Mouse (Mus musculus) limb, embryonic 12.5 days (tissue): ENCODE results near the gene Hist1h2bf. TPM values are rescaled to one million over a fixed set of nuclear protein-coding genes. Genes with fewer than 3 reads are reported as not detected.

Source experiments
- ATAC-seq: fragments of 200-750 bp; cut with Nextera tagmentation; 2 replicates; pipeline ENCODE4 v1.8.0; 2017; ENCODE audit warnings: low read depth, moderate TSS enrichment; ENCODE audit not compliant: insufficient number of reproducible peaks, insufficient read depth, low FRiP score, low TSS enrichment
- H3K27ac ChIP-seq: fragments of 300-500 bp; sonication (generic); 2 replicates; pipeline ENCODE4 v1.5.1; 2016; ENCODE audit warnings: mild to moderate bottlenecking, moderate library complexity
- H3K27me3 ChIP-seq: fragments of 300-500 bp; sonication (generic); 2 replicates; pipeline ENCODE4 v1.6.1; 2016; ENCODE audit warnings: mild to moderate bottlenecking, moderate library complexity
- H3K36me3 ChIP-seq: fragments of 300-500 bp; sonication (generic); 2 replicates; pipeline ENCODE4 v1.6.1; 2016; ENCODE audit warnings: mild to moderate bottlenecking, moderate library complexity
- H3K4me1 ChIP-seq: fragments of 300-500 bp; sonication (generic); replicated peaks from 2 replicates; pipeline ENCODE4 v1.6.1; 2016
- H3K4me2 ChIP-seq: fragments of 300-500 bp; sonication (generic); 2 replicates; pipeline ENCODE4 v1.6.1; 2016; ENCODE audit warnings: mild to moderate bottlenecking, moderate library complexity
- H3K4me3 ChIP-seq: fragments of 300-500 bp; sonication (generic); replicated peaks from 2 replicates; pipeline ENCODE4 v1.5.1; 2016; ENCODE audit warnings: mild to moderate bottlenecking
- H3K9ac ChIP-seq: fragments of 300-500 bp; sonication (generic); replicated peaks from 2 replicates; pipeline ENCODE4 v1.6.1; 2016; ENCODE audit warnings: mild to moderate bottlenecking, moderate library complexity
- H3K9me3 ChIP-seq: fragments of 300-500 bp; sonication (generic); 2 replicates; pipeline ENCODE4 v1.6.1; 2016; ENCODE audit warnings: mild to moderate bottlenecking, moderate library complexity
- WGBS: fragments of 180-500 bp; shearing (Covaris S2); methylation state at CpG from one replicate; pipeline ENCODE4 v1.1.7; 2016; 5-methylcytosine and 5-hydroxymethylcytosine counted together
- microRNA-seq: library from miRNA; unstranded; fragments of <30 nt; microRNA quantifications from one replicate; pipeline ENCODE4, GENCODE M21; 2017
- polyA plus RNA-seq: library from polyadenylated mRNA; unstranded; fragments of >200 nt; fragmentation: Nextera tagmentation; extraction: Ambion mirVana; gene quantifications from 2 replicates; pipeline ENCODE4 v1.2.1, GENCODE M21; 2016

Gene Hist1h2bf
- polyA plus RNA-seq, 1 experiment from 2014 or later, result 21.2 TPM

DNA sequence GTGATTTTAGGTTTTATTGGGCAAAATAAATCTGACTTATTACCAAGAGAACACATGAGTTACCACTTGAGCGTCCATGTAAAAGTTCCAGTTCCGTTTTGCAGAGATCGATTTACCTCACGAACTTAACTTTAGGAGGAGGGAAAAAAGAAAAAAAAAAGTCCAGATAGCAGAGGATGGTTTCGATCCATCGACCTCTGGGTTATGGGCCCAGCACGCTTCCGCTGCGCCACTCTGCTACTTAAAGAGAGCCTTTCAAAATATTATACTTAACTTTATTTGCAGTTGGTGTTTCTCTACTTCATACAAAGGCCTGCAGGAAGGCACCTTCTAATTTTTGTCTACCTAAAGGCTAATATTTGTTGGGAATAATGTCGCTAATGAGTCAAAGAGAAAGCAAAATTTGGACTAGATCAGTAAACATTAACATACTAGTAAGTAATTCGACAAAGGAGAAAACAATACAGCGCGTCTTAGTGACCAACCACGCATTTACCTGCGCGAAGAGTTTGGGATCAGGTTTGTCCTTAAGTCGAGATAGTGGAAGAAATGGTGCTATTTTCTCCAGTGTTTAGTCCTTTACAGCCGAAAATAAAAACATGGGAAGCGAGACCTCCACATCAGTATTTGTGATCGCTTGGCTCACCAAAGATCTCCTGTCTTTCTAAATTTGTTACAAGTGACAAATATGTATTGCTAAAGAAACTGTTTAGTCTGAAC, 43.7 kb downstream of the Hist1h2bf start:
- peak overlapping the region; percentile 50 for H3K4me3 ChIP-seq

DNA sequence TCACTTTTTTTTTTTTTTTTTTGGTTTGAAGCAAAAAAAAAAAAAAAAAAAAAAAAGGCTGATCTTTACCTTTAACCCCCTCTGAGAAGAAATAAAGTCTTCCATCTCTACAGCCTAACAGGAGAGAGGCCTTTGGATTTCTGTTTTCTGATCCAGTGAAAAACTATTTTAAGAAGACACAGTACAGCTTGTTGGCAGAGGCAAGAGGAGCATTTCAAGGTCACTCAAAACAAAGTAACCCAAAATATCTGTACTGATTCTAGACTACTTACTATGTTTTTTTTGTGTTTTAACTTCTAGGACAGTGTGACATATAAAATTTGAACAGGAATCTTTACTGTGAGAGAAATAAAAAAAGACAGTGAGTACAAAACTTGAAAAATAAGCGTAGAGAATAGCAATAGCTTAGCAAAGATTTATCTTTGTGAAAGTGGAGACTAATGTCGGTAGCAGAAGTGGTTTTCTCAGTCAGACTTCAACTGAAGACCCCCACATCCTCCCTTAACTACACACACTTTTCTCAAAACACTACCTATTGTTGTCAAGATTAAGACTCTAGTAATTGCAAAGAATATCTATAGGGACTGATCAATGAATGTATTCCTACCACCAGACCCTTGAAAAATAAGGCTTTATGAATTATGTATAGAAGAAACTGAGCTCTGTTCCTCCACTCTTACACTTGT, 44.4 kb downstream of the Hist1h2bf start:
- Histone ChIP-seq H3K4me2 (peak overlapping the region; percentile 69), H3K27me3 (no peaks in the 10 kb centered on the region), H3K27ac (peak overlapping the region; percentile 98), H3K4me1 (peaks cover 28% of the 10 kb centered on the region), H3K9ac (peak overlapping the region; percentile 82), H3K36me3 (no peaks in the 10 kb centered on the region), H3K9me3 (no peaks in the 10 kb centered on the region), H3K4me3 (peak overlapping the region; percentile 50)
- ATAC-seq, result no peak
- 25% methylated on average over 2 of the region's 2 CpGs for WGBS

More for the DNA sequence above, 43.7 kb downstream of the Hist1h2bf start:
- Histone ChIP-seq H3K27me3 (no peaks in the 10 kb centered on the region), H3K4me2 (peak overlapping the region; percentile 69), H3K27ac (peak overlapping the region; percentile 98), H3K9me3 (no peaks in the 10 kb centered on the region), H3K4me1 (peaks cover 29% of the 10 kb centered on the region), H3K9ac (peak overlapping the region; percentile 82), H3K36me3 (no peaks in the 10 kb centered on the region)
- under 1% methylated on average over 20 of the region's 20 CpGs for WGBS
- ATAC-seq, result no peak

DNA sequence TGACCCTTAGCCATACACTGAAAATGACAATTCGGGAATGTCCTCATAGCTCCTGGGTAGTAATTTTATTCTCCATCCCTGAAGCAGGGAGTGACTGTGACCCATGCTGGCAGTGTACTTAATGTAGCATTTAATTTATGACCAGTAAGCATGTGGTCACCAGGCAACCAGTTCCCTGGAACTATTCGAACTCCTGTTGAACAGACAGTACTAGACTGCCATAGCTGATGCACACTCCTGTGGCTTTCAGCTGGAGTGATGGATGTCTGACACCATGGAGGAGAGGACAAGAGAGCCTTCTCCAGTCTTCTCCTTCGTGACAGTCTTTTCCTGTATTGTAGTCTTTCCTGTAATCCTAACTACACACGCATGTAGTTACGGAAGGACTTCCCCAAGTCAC, 45.0 kb downstream of the Hist1h2bf start:
- Histone ChIP-seq H3K4me2 (peak overlapping the region; percentile 69), H3K4me3 (peak overlapping the region; percentile 12)

DNA sequence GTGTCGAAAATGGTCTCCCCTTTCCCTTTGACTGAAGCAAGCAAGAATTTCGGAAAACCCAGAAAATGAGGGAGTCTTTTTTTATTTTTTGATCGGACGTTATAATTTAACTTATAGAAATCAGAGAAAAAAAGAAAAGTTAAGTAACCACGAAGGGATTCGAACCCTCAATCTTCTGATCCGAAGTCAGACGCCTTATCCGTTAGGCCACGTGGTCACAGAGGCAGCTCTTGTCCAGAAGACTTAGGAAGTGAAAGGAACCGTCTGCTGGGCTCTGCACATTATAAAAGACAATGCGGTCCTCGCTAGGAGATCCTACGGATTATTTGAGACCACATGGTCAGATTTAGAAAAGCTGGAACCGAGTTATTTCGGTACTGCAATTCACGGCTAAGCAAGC, 47.7 kb downstream of the Hist1h2bf start:
- no peaks in the 10 kb centered on the region for H3K9me3 ChIP-seq
- peaks cover 12% of the 10 kb centered on the region; the same call in 1 of the 2 replicates for H3K4me1 ChIP-seq
- no peaks in the 10 kb centered on the region for H3K36me3 ChIP-seq
- peak overlapping the region; percentile 39 for H3K4me3 ChIP-seq
- peak overlapping the region; percentile 57 for H3K4me2 ChIP-seq
- no peak for ATAC-seq
- no peaks in the 10 kb centered on the region for H3K27me3 ChIP-seq
- peak overlapping the region; percentile 31; the same call in 1 of the 2 replicates for H3K27ac ChIP-seq
- WGBS, result under 1% methylated on average over 17 of the region's 17 CpGs
- peak overlapping the region; percentile 32; the same call in 1 of the 2 replicates for H3K9ac ChIP-seq

More for the DNA sequence above, 45.0 kb downstream of the Hist1h2bf start:
- no peak overlapping the region for H3K9ac ChIP-seq
- WGBS, result 69% methylated on average over 5 of the region's 5 CpGs
- no peak for ATAC-seq
- H3K4me1 ChIP-seq, result peaks cover 25% of the 10 kb centered on the region
- 0 out of 2 replicates have a peak overlapping the region, but pooled peaks have one; percentile 7 for H3K27ac ChIP-seq
- no peaks in the 10 kb centered on the region for H3K9me3 ChIP-seq
- no peaks in the 10 kb centered on the region for H3K36me3 ChIP-seq
- no peaks in the 10 kb centered on the region for H3K27me3 ChIP-seq

DNA sequence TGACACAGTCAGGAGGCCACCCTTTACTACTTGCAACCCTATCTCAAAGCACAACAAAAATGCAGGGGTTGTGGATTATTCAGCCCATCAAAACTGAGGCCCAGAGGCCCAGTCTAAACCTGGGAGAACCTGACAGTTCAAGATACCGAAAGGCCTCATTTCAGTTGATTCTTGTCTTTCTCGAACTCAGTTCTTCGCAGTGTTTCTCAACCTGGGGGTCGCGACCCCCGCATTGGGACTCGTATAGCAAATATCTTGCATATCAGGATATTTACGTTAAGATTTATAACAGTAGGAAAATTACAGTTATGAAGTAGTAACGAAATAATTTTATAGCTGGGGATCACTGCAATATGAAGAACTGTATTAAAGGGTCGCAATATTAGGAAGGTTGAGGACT, 48.1 kb downstream of the Hist1h2bf start:
- no peak for ATAC-seq
- peaks cover 12% of the 10 kb centered on the region; the same call in 1 of the 2 replicates for H3K4me1 ChIP-seq

DNA sequence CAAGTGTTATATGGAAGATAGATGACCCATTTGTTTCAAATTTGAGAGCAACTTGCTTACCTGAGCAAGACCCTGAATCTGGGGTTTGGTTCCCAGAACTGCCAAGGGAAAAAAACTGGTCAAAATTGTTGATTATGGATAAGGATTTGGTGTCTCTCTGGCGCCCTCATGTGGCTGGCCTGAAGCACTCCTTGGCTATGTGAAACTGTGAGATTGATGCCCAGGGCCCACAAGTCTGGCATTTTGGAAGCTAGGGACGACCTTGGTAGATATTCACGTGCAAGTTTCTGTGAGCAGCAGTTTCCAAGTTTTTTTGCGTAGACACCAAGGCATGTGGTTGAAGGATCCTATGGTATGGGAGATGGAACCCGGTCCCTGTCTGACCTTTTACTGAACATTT, 49.3 kb downstream of the Hist1h2bf start:
- no peaks in the 10 kb centered on the region for H3K27me3 ChIP-seq
- no peaks in the 10 kb centered on the region for H3K9me3 ChIP-seq
- no peak overlapping the region for H3K27ac ChIP-seq
- no peaks in the 10 kb centered on the region for H3K36me3 ChIP-seq
- H3K4me2 ChIP-seq, result peak overlapping the region; percentile 9; the same call in 1 of the 2 replicates
- H3K4me3 ChIP-seq, result no peak overlapping the region
- ATAC-seq, result no peak
- H3K4me1 ChIP-seq, result peaks cover 12% of the 10 kb centered on the region; the same call in 1 of the 2 replicates
- H3K9ac ChIP-seq, result no peak overlapping the region
- 6% methylated on average over 5 of the region's 5 CpGs for WGBS

More for the DNA sequence above, 48.1 kb downstream of the Hist1h2bf start:
- Histone ChIP-seq H3K9ac (no peak overlapping the region; the same call in 1 of the 2 replicates), H3K27ac (no peak overlapping the region), H3K4me3 (peak overlapping the region; percentile 39), H3K4me2 (peak overlapping the region; percentile 57), H3K9me3 (no peaks in the 10 kb centered on the region), H3K36me3 (no peaks in the 10 kb centered on the region), H3K27me3 (no peaks in the 10 kb centered on the region)
- WGBS, result 2% methylated on average over 10 of the region's 10 CpGs

DNA sequence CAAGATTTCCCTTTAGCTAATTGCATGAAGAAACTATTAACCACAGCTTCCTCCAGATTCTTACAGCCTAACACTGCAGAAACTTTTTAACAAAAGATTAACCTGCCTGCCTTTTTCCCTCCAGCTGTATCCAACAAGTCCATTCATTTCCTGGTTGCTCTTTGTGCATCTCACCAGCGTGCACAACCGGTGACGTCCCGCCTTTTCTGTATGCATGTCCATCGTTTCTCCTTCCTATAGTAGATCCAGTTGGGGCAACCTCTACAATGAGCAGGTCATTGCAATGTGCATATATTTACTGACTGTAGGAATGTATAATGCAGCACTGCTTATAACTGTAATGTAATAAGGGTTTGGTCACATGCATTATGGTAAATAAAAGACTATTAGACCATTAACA, 50.0 kb downstream of the Hist1h2bf start:
- H3K9me3 ChIP-seq, result no peaks in the 10 kb centered on the region
- H3K36me3 ChIP-seq, result no peaks in the 10 kb centered on the region
- no peak overlapping the region for H3K9ac ChIP-seq
- 64% methylated on average over 5 of the region's 5 CpGs for WGBS
- H3K4me2 ChIP-seq, result no peak overlapping the region
- H3K27me3 ChIP-seq, result no peaks in the 10 kb centered on the region
- H3K4me1 ChIP-seq, result peaks cover 10% of the 10 kb centered on the region; the same call in 1 of the 2 replicates
- H3K27ac ChIP-seq, result no peak overlapping the region
- ATAC-seq, result no peak
- H3K4me3 ChIP-seq, result no peak overlapping the region

Small RNA genes within 50 kb of the gene (microRNA-seq; reads per million reads assigned to microRNA genes)
- gene Gm44297, result not detected
- gene Gm44359, result not detected
- not detected for gene Gm44394

Other genes with a start within 250 kb of the Hist1h2bf start
- 70.7 and 75.5 TPM in 2 replicates for gene Zfp322a, start 205.0 kb downstream of the Hist1h2bf start, polyA plus RNA-seq
- gene Abt1, start 150.3 kb downstream of the Hist1h2bf start, polyA plus RNA-seq, result 14.4 and 15.2 TPM in 2 replicates
- 0.10 and 0.12 TPM in 2 replicates for gene Btn1a1, start 108.3 kb downstream of the Hist1h2bf start, polyA plus RNA-seq
- gene Btn2a2, start 85.3 kb downstream of the Hist1h2bf start, polyA plus RNA-seq, result 1.8 and 1.9 TPM in 2 replicates
- gene Hist1h4h, start 43.1 kb downstream of the Hist1h2bf start, polyA plus RNA-seq, result 6.0 and 9.0 TPM in 2 replicates
- gene Hist1h2af, start 40.3 kb downstream of the Hist1h2bf start, polyA plus RNA-seq, result 9.8 and 16.3 TPM in 2 replicates
- gene Hist1h3g, start 38.8 kb downstream of the Hist1h2bf start, polyA plus RNA-seq, result 10.5 and 17.3 TPM in 2 replicates
- 1.4 TPM in 2 replicates for gene Hist1h2bh, start 30.8 kb downstream of the Hist1h2bf start, polyA plus RNA-seq
- gene Hist1h3f, start 30.1 kb downstream of the Hist1h2bf start, polyA plus RNA-seq, result 2.1 and 3.2 TPM in 2 replicates
- 2.7 and 3.6 TPM in 2 replicates for gene Hist1h4f, start 22.5 kb downstream of the Hist1h2bf start, polyA plus RNA-seq
- 0.58 and 0.80 TPM in 2 replicates for gene Hist1h1d, start 20.9 kb downstream of the Hist1h2bf start, polyA plus RNA-seq
- gene Hist1h3e, start 11.8 kb downstream of the Hist1h2bf start, polyA plus RNA-seq, result 11.1 and 12.8 TPM in 2 replicates
- gene Hist1h2ae, start 3.0 kb downstream of the Hist1h2bf start, polyA plus RNA-seq, result 153 and 213 TPM in 2 replicates
- gene Hist1h2bg, start 2.8 kb downstream of the Hist1h2bf start, polyA plus RNA-seq, result 16.5 and 25.4 TPM in 2 replicates
- 1.9 and 2.7 TPM in 2 replicates for gene Hist1h2ad, start 185 bp upstream of the Hist1h2bf start, polyA plus RNA-seq
- 9.5 and 11.3 TPM in 2 replicates for gene Hist1h3d, start 1.6 kb upstream of the Hist1h2bf start, polyA plus RNA-seq
- gene Hist1h4d, start 7.4 kb upstream of the Hist1h2bf start, polyA plus RNA-seq, result 139 and 158 TPM in 2 replicates
- 2.2 and 3.7 TPM in 2 replicates for gene Hist1h2be, start 46.9 kb upstream of the Hist1h2bf start, polyA plus RNA-seq
- 24.6 and 30.8 TPM in 2 replicates for gene Hist1h1e, start 48.4 kb upstream of the Hist1h2bf start, polyA plus RNA-seq
- 1.1 and 1.3 TPM in 2 replicates for gene Hist1h2ac, start 109.8 kb upstream of the Hist1h2bf start, polyA plus RNA-seq
- gene Hist1h2bc, start 110.0 kb upstream of the Hist1h2bf start, polyA plus RNA-seq, result 29.3 and 33.7 TPM in 2 replicates
- not detected in 2 replicates for gene Hist1h1t, start 121.6 kb upstream of the Hist1h2bf start, polyA plus RNA-seq
- gene Hist1h4c, start 124.3 kb upstream of the Hist1h2bf start, polyA plus RNA-seq, result 13.4 and 18.4 TPM in 2 replicates
- 3.8 and 4.2 TPM in 2 replicates for gene Hfe, start 136.7 kb upstream of the Hist1h2bf start, polyA plus RNA-seq
- 20.1 and 21.4 TPM in 2 replicates for gene Hist1h1c, start 164.6 kb upstream of the Hist1h2bf start, polyA plus RNA-seq
- gene Hist1h3c, start 171.4 kb upstream of the Hist1h2bf start, polyA plus RNA-seq, result 20.7 and 22.1 TPM in 2 replicates
- 6.3 and 6.7 TPM in 2 replicates for gene Hist1h2bb, start 172.5 kb upstream of the Hist1h2bf start, polyA plus RNA-seq
- gene Hist1h2ab, start 176.9 kb upstream of the Hist1h2bf start, polyA plus RNA-seq, result 77.8 and 92.9 TPM in 2 replicates
- gene Hist1h3b, start 178.1 kb upstream of the Hist1h2bf start, polyA plus RNA-seq, result 17.7 and 30.1 TPM in 2 replicates
- 9.1 and 10.7 TPM in 2 replicates for gene Hist1h4b, start 182.8 kb upstream of the Hist1h2bf start, polyA plus RNA-seq
- gene Hist1h4a, start 187.0 kb upstream of the Hist1h2bf start, polyA plus RNA-seq, result 1.2 and 1.4 TPM in 2 replicates
- 11.9 and 12.8 TPM in 2 replicates for gene Hist1h3a, start 188.2 kb upstream of the Hist1h2bf start, polyA plus RNA-seq
- 6.3 and 7.4 TPM in 2 replicates for gene Hist1h1a, start 189.5 kb upstream of the Hist1h2bf start, polyA plus RNA-seq
- gene Trim38, start 195.7 kb upstream of the Hist1h2bf start, polyA plus RNA-seq, result 0.16 TPM in 1 of 2 replicates, not detected in the other
- gene Slc17a2, start 232.8 kb upstream of the Hist1h2bf start, polyA plus RNA-seq, result not detected in 2 replicates